Mouse (Mus musculus) ES-E14 (cell line): ENCODE results near the gene Unc5b. TPM values are rescaled to one million over a fixed set of nuclear protein-coding genes. Genes with fewer than 3 reads are reported as not detected.

Experiments
- DNase-seq: peaks from one replicate; pipeline ENCODE4 v3.0.0-alpha.2; 2013; ENCODE audit warnings: low read depth, low spot score
- H3K27ac ChIP-seq: 2 replicates; pipeline ENCODE4 v1.5.1; 2012; ENCODE audit warnings: low read depth, mild to moderate bottlenecking, low read length, moderate library complexity, mixed read lengths; ENCODE audit not compliant: poor library complexity, insufficient read depth, severe bottlenecking
- H3K36me3 ChIP-seq: 2 replicates; pipeline ENCODE4 v1.6.1; 2012; ENCODE audit warnings: mild to moderate bottlenecking, low read length, moderate library complexity, mixed read lengths; ENCODE audit not compliant: control insufficient read depth, poor library complexity, insufficient read depth, severe bottlenecking
- H3K4me1 ChIP-seq, 2 experiments: fragments of 150-350 bp in 1 of 2; sonication (generic) in 1 of 2; 2 replicates each; pipeline ENCODE4 v1.6.1; 2012; ENCODE audit warnings: low read length in 2 of 2, mild to moderate bottlenecking in 1 of 2, mixed read lengths in 1 of 2; ENCODE audit not compliant: control insufficient read depth in 2 of 2, insufficient read depth in 2 of 2, poor library complexity in 1 of 2
- H3K4me3 ChIP-seq, 2 experiments: fragments of 150-350 bp in 1 of 2; sonication (generic) in 1 of 2; 2 replicates each; pipeline ENCODE4 v1.5.1; 2012; ENCODE audit warnings: low read length in 2 of 2, low read depth in 1 of 2, mild to moderate bottlenecking in 1 of 2, mixed read lengths in 1 of 2; ENCODE audit not compliant: insufficient read depth in 1 of 2, poor library complexity in 1 of 2, severe bottlenecking in 1 of 2
- H3K9ac ChIP-seq: 2 replicates; pipeline ENCODE4 v1.6.1; 2012; ENCODE audit warnings: low read depth, mild to moderate bottlenecking, low read length, mixed read lengths; ENCODE audit not compliant: poor library complexity, insufficient read depth, severe bottlenecking
- H3K9me3 ChIP-seq: fragments of 150-350 bp; sonication (generic); 2 replicates; pipeline ENCODE4 v1.6.1; 2012; ENCODE audit warnings: low read depth, mild to moderate bottlenecking, low read length; ENCODE audit not compliant: control insufficient read depth, insufficient read depth
- CHD2 ChIP-seq: IDR thresholded peaks from 2 replicates; pipeline ENCODE4 v1.6.1; 2014; ENCODE audit warnings: mild to moderate bottlenecking, low read depth, low read length, inconsistent platforms
- HCFC1 ChIP-seq: IDR thresholded peaks from 2 replicates; pipeline ENCODE4 v1.6.1; 2012; ENCODE audit warnings: low read length, inconsistent platforms, borderline replicate concordance; ENCODE audit not compliant: insufficient read depth
- MAFK ChIP-seq: IDR thresholded peaks from 2 replicates; pipeline ENCODE4 v1.6.1; 2014; ENCODE audit warnings: mild to moderate bottlenecking, low read depth, low read length, inconsistent platforms; ENCODE audit not compliant: insufficient read depth
- ZC3H11A ChIP-seq: IDR thresholded peaks from 2 replicates; pipeline ENCODE4 v1.6.1; 2012; ENCODE audit warnings: low read depth, mild to moderate bottlenecking, inconsistent platforms, low read length, borderline replicate concordance
- ZNF384 ChIP-seq: IDR thresholded peaks from 2 replicates; pipeline ENCODE4 v1.6.1; 2012; ENCODE audit warnings: low read depth, low read length, inconsistent platforms
- in situ Hi-C, 2 experiments: fragments of 600-800 bp; cut with MboI; formaldehyde crosslinking; loops; one replicate each; pipeline ENCODE4 v1.15.1; 2025; ENCODE audit warnings: low sequenced_read_pairs in 2 of 2, inconsistent platforms in 1 of 2; ENCODE audit not compliant: unreplicated experiment in 2 of 2
- total RNA-seq: library from RNA; depleted of rRNA; stranded (reverse); fragments of 300-350 nt; gene quantifications from 2 replicates; pipeline ENCODE4 v1.2.3, GENCODE M21; 2012

Unc5b gene
- total RNA-seq, 1 experiment: 82.0 TPM

DNA sequence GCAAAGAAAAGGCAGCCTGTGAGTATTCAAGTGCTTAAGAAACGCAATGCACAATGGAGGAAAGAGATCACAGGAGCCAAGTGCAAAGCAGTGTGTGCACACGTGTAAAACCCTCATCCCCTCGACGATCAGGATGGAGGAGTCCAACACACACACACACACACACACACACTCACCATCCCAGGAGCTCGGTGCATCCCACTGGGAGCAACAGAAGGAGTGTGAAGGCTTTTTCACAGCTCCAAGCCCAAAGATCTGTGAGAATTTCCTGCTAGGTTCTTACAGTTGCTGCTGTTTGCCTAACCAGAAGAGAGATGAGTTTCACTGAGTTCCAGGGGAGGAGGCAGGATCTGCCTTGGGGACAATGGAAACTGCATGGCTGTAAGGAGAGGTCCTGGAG is 99.6 kb downstream of the Unc5b start:
- no peaks in the 10 kb centered on the region for H3K36me3 ChIP-seq
- H3K4me1 ChIP-seq: peaks cover 2 to 28% of the 10 kb centered on the region in 2 experiments; a peak in 2 of 4 replicates
- no peak for DNase-seq
- no peak overlapping the region for H3K27ac ChIP-seq
- no peaks in the 10 kb centered on the region for H3K9me3 ChIP-seq
- TF ChIP-seq CHD2: no peak
- no peak for TF ChIP-seq ZNF384
- TF ChIP-seq HCFC1: no peak
- TF ChIP-seq MAFK: no peak
- no peak for TF ChIP-seq ZC3H11A
- in situ Hi-C loops: no loop called here
- H3K9ac ChIP-seq: no peak overlapping the region
- H3K4me3 ChIP-seq: no peak overlapping the region

DNA sequence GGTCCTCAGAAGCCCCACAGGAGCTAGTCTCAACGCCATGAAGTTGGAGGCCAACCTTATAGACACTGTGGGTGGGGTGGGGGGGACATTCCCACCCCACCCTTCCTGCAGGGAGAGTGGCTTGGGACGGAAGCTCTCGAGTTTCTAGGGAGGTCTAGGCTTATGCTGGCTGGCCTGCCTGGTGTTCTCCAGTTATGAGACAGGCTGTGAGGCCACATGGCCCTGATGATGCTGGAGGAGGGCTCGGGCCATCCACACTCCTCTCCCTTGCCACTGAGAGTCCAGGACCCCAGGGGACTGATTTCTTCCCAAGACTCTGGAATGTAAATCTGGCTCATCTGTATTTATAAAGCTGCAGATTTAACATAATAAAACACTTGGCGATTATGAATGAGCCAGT is 104.1 kb downstream of the Unc5b start:
- H3K9ac ChIP-seq: no peak overlapping the region
- no peaks in the 10 kb centered on the region for H3K36me3 ChIP-seq
- in situ Hi-C loops: no loop called here
- DNase-seq: no peak
- H3K27ac ChIP-seq: peak overlapping the region; percentile 71
- H3K4me3 ChIP-seq: no peak overlapping the region
- TF ChIP-seq HCFC1 (no peak), CHD2 (no peak), ZNF384 (no peak)
- peaks cover 7 to 50% of the 10 kb centered on the region in 2 experiments; a peak in 3 of 4 replicates for H3K4me1 ChIP-seq
- H3K9me3 ChIP-seq: no peaks in the 10 kb centered on the region

DNA sequence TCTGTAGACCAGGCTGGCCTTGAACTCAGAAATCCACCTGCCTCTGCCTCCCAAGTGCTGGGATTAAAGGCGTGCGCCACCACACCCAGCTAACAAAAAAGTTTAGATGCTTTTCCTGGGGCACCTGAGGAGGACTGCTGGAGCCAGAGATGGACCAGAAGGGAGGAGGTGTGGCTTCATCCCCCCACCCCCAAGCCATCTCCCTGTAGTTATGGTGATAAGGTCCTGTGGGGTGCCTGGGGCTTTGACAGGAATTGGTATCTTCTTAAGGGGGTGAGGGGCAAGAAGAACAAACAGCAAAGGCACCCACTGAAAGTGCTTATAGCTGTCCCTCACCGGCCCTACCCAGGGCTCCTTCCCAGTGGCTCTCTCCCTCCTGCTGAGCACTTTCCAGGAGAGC is 104.5 kb downstream of the Unc5b start:
- no peaks in the 10 kb centered on the region for H3K9me3 ChIP-seq
- H3K27ac ChIP-seq: peak overlapping the region; percentile 71
- H3K36me3 ChIP-seq: no peaks in the 10 kb centered on the region
- TF ChIP-seq MAFK (no peak), ZNF384 (no peak), HCFC1 (no peak), CHD2 (no peak), ZC3H11A (no peak)
- H3K4me1 ChIP-seq: peaks cover 7 to 49% of the 10 kb centered on the region in 2 experiments; a peak in 3 of 4 replicates
- no peak overlapping the region for H3K9ac ChIP-seq
- no peak overlapping the region for H3K4me3 ChIP-seq
- DNase-seq: no peak
- in situ Hi-C loops: no loop called here

- Histone ChIP-seq H3K9me3 (no peaks in the 10 kb centered on the region), H3K4me3 (no peak overlapping the region), H3K36me3 (no peaks in the 10 kb centered on the region), H3K9ac (no peak overlapping the region), H3K4me1 (peaks cover 7 to 53% of the 10 kb centered on the region in 2 experiments; a peak in 3 of 4 replicates), H3K27ac (0 out of 2 replicates have a peak overlapping the region, but pooled peaks have one; percentile 4)
- no peak for TF ChIP-seq ZC3H11A
- TF ChIP-seq CHD2: no peak
- TF ChIP-seq MAFK: no peak
- TF ChIP-seq HCFC1: no peak
- TF ChIP-seq ZNF384: no peak
- in situ Hi-C loops: no loop called here
- DNase-seq: no peak
Observed at GRCm38 (mm10) chr10:60724496-60724895, 106.9 kb downstream of the Unc5b start.

DNA sequence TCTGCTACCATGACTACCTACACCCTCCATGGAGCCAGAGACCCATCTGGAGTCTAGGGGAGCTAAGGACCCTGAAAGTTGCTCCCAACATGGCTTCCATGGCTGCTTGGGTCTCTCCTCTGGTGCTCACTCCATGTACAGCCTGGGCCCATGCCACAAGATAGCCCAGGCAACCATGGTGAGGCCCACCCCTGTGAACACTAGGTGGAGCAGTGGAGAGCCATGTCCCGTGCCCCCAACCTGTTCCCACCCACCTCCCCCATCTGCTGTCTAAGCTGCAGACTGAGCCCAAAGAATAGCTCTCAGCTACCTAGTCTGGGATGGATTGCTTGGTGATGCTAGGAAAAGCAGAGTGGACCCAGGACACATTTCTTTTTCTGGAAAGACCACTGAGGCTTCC is 108.0 kb downstream of the Unc5b start:
- TF ChIP-seq ZC3H11A (no peak), CHD2 (no peak), ZNF384 (no peak), MAFK (no peak), HCFC1 (no peak)
- H3K4me1 ChIP-seq: peaks cover 5 to 49% of the 10 kb centered on the region in 2 experiments; a peak in 3 of 4 replicates
- no peak for DNase-seq

More for the DNA sequence above, 108.0 kb downstream of the Unc5b start:
- Histone ChIP-seq H3K9ac (no peak overlapping the region), H3K4me3 (no peak overlapping the region), H3K36me3 (no peaks in the 10 kb centered on the region), H3K9me3 (no peaks in the 10 kb centered on the region), H3K27ac (no peak overlapping the region)
- in situ Hi-C loops: no loop called here
